Mouse (Mus musculus) small intestine, adult 2 months (tissue): ENCODE measurements around the gene Cdh5. TPM values are rescaled to one million over a fixed set of nuclear protein-coding genes. Genes with fewer than 3 reads are reported as not detected.
"Not testable (repeated sequence)": the region's sequence is repeated elsewhere in the genome, so short reads cannot be mapped to it uniquely, and the experiment has no call there.

Experiments used
- H3K27ac ChIP-seq: fragments of 200-500 bp; 2 replicates; pipeline ENCODE4 v1.5.1; 2012; ENCODE audit warnings: low read depth, low read length, control low read depth, inconsistent platforms; ENCODE audit not compliant: insufficient read depth
- H3K27me3 ChIP-seq: fragments of 200-500 bp; 2 replicates; pipeline ENCODE4 v1.6.1; 2012; ENCODE audit warnings: mild to moderate bottlenecking, moderate library complexity, low read length, inconsistent platforms; ENCODE audit not compliant: control insufficient read depth, insufficient read depth
- H3K36me3 ChIP-seq: fragments of 200-500 bp; 2 replicates; pipeline ENCODE4 v1.6.1; 2012; ENCODE audit warnings: mild to moderate bottlenecking, low read length, control low read depth, inconsistent platforms; ENCODE audit not compliant: control insufficient read depth, insufficient read depth
- H3K4me1 ChIP-seq: fragments of 200-500 bp; 2 replicates; pipeline ENCODE4 v1.6.1; 2012; ENCODE audit warnings: low read length, inconsistent platforms, mixed read lengths; ENCODE audit not compliant: control insufficient read depth, insufficient read depth, insufficient read length
- H3K4me3 ChIP-seq: fragments of 200-500 bp; 2 replicates; pipeline ENCODE4 v1.5.1; 2012; ENCODE audit warnings: low read depth, mild to moderate bottlenecking, control low read depth, inconsistent platforms, low read length, moderate library complexity
- CTCF ChIP-seq: fragments of 200-500 bp; IDR thresholded peaks from 2 replicates; pipeline ENCODE4 v1.5.1; 2012; ENCODE audit warnings: low read depth, mild to moderate bottlenecking, control low read depth, inconsistent platforms, low read length, moderate library complexity, mixed read lengths; ENCODE audit not compliant: insufficient replicate concordance, insufficient read length; ENCODE audit errors: extremely low read depth
- POLR2A ChIP-seq: fragments of 200-500 bp; IDR thresholded peaks from 2 replicates; pipeline ENCODE4 v1.6.1; 2012; ENCODE audit warnings: low read depth, mild to moderate bottlenecking, control low read depth, inconsistent platforms, low read length, moderate library complexity
- WGBS: fragments of 180-500 bp; shearing (Covaris S2); methylation state at CpG from one replicate; pipeline ENCODE4 v1.1.7; 2018; 5-methylcytosine and 5-hydroxymethylcytosine counted together
- polyA plus RNA-seq: library from polyadenylated mRNA; depleted of rRNA; stranded (reverse); fragments of >200 nt; gene quantifications from 2 replicates; pipeline ENCODE4 v1.2.3, GENCODE M21; 2012

The Cdh5 gene
- polyA plus RNA-seq, 1 experiment, result 13.2 TPM

- TF ChIP-seq CTCF (no peak), POLR2A (no peak)
- no peak overlapping the region for H3K27ac ChIP-seq
Observed at GRCm38 (mm10) chr8:104078091-104078490, 23.3 kb upstream of the Cdh5 start.

GRCm38 (mm10) chr8:104085281-104085680, 16.1 kb upstream of the Cdh5 start:
- Histone ChIP-seq H3K27me3 (no peaks in the 10 kb centered on the region), H3K36me3 (no peaks in the 10 kb centered on the region), H3K4me3 (no peak overlapping the region), H3K27ac (no peak overlapping the region), H3K4me1 (no peaks in the 10 kb centered on the region)
- 70% methylated on average over 10 of the region's 10 CpGs for WGBS
- TF ChIP-seq POLR2A, result no peak
- no peak for TF ChIP-seq CTCF

More at GRCm38 (mm10) chr8:104078091-104078490, 23.3 kb upstream of the Cdh5 start:
- H3K4me3 ChIP-seq, result no peak overlapping the region
- 54% methylated on average over 7 of the region's 7 CpGs for WGBS
- no peaks in the 10 kb centered on the region for H3K4me1 ChIP-seq
- H3K27me3 ChIP-seq, result no peaks in the 10 kb centered on the region
- no peaks in the 10 kb centered on the region for H3K36me3 ChIP-seq

GRCm38 (mm10) chr8:104086615-104087014, 14.8 kb upstream of the Cdh5 start:
- Histone ChIP-seq H3K27me3 (no peaks in the 10 kb centered on the region), H3K27ac (no peak overlapping the region), H3K4me1 (no peaks in the 10 kb centered on the region), H3K4me3 (no peak overlapping the region), H3K36me3 (no peaks in the 10 kb centered on the region)
- TF ChIP-seq CTCF, result no peak
- TF ChIP-seq POLR2A, result no peak
- WGBS, result 83% methylated on average over 2 of the region's 2 CpGs

- Histone ChIP-seq H3K27ac (no peak overlapping the region), H3K4me1 (no peaks in the 10 kb centered on the region), H3K36me3 (no peaks in the 10 kb centered on the region), H3K4me3 (no peak overlapping the region), H3K27me3 (no peaks in the 10 kb centered on the region)
- TF ChIP-seq CTCF (no peak), POLR2A (no peak)
- 57% methylated on average over 1 of the region's 1 CpGs for WGBS
Observed at GRCm38 (mm10) chr8:104087091-104087490, 14.3 kb upstream of the Cdh5 start.

GRCm38 (mm10) chr8:104087878-104088277, 13.5 kb upstream of the Cdh5 start:
- H3K4me3 ChIP-seq, H3K36me3 ChIP-seq, H3K27ac ChIP-seq, H3K27me3 ChIP-seq, H3K4me1 ChIP-seq: not testable (repeated sequence)

GRCm38 (mm10) chr8:104088881-104089280, 12.5 kb upstream of the Cdh5 start:
- H3K27me3 ChIP-seq, result no peaks in the 10 kb centered on the region
- H3K4me3 ChIP-seq, result no peak overlapping the region
- H3K36me3 ChIP-seq, result no peaks in the 10 kb centered on the region
- no peak overlapping the region for H3K27ac ChIP-seq
- H3K4me1 ChIP-seq, result no peaks in the 10 kb centered on the region
- TF ChIP-seq POLR2A, result no peak
- TF ChIP-seq CTCF, result no peak
- WGBS, result 60% methylated on average over 3 of the region's 3 CpGs

GRCm38 (mm10) chr8:104090993-104091900, 10.2 kb upstream of the Cdh5 start:
- H3K4me3 ChIP-seq, result not testable (repeated sequence)
- 8% methylated on average over 23 of the region's 24 CpGs for WGBS
- TF ChIP-seq CTCF, result 0 out of 2 replicates have a peak, but pooled peaks have one; percentile 5

More at GRCm38 (mm10) chr8:104090993-104091900, 10.2 kb upstream of the Cdh5 start:
- H3K27ac ChIP-seq, H3K27me3 ChIP-seq, H3K36me3 ChIP-seq, H3K4me1 ChIP-seq: not testable (repeated sequence)
